8 mouse cellular contexts compared by ENCODE assay signal in genomic region chr2:72476486-72477211, GRCm38 (mm10). TPM values are rescaled to one million over a fixed set of nuclear protein-coding genes. Genes with fewer than 3 reads are reported as not detected.
DNase-seq lines count a peak whose midpoint lies in the region; ATAC-seq and TF ChIP-seq lines count a peak whose summit lies in the region.

No protein-coding gene starts in this region.

- no peak for TF ChIP-seq POLR2A in cortical plate, adult 2 months (IDR thresholded peaks at IDR 0.05; ENCODE audit: extremely low read depth, insufficient read depth, low read length)

- ATAC-seq in heart, embryonic 13.5 days (ENCODE audit: extremely low read depth, insufficient number of reproducible peaks, low FRiP score, low TSS enrichment), result peak; percentile 49; the same call in 1 of the 2 replicates
- ATAC-seq in midbrain, embryonic 13.5 days, result peak; percentile 80
- ATAC-seq in stomach, embryonic 14.5 days (ENCODE audit: insufficient number of reproducible peaks, insufficient read depth, low FRiP score, low read depth), result peak; percentile 50; the same call in 1 of the 2 replicates

- H3K4me1 ChIP-seq in ES-E14 (ENCODE audit: control insufficient read depth in 2 of 2, insufficient read depth in 2 of 2, low read length in 2 of 2, poor library complexity in 1 of 2), result peaks cover 9 to 16% of the 10 kb centered on the region in 2 experiments
- no peaks in the 10 kb centered on the region for H3K4me1 ChIP-seq in cortical plate, adult 2 months (ENCODE audit: control insufficient read depth, insufficient read depth, low read length)
- H3K4me1 ChIP-seq in heart, embryonic 13.5 days, result peaks cover 58% of the 10 kb centered on the region
- peaks cover 41% of the 10 kb centered on the region for H3K4me1 ChIP-seq in limb, embryonic 10.5 days
- H3K4me1 ChIP-seq in midbrain, embryonic 13.5 days (replicated peaks), result peaks cover 37% of the 10 kb centered on the region
- H3K4me1 ChIP-seq in stomach, embryonic 14.5 days (ENCODE audit: control insufficient read depth, insufficient read depth, low read length), result peaks cover 27% of the 10 kb centered on the region

- under 1% methylated on average over 53 of the region's 53 CpGs for WGBS in heart, embryonic 13.5 days
- under 1% methylated on average over 53 of the region's 53 CpGs for WGBS in limb, embryonic 10.5 days
- under 1% methylated on average over 53 of the region's 53 CpGs for WGBS in midbrain, embryonic 13.5 days
- under 1% methylated on average over 53 of the region's 53 CpGs for WGBS in stomach, embryonic 14.5 days

- H3K4me2 ChIP-seq in heart, embryonic 13.5 days, result peak overlapping the region; percentile 91
- peak overlapping the region; percentile 79 for H3K4me2 ChIP-seq in midbrain, embryonic 13.5 days (replicated peaks)
- H3K4me2 ChIP-seq in stomach, embryonic 14.5 days (replicated peaks; ENCODE audit: low read depth, low read length), result peak overlapping the region; percentile 89

- H3K27ac ChIP-seq in ES-E14 (ENCODE audit: insufficient read depth, low read depth, low read length, poor library complexity, severe bottlenecking), result peak overlapping the region; percentile 86
- no peak overlapping the region for H3K27ac ChIP-seq in cortical plate, adult 2 months (ENCODE audit: insufficient read depth, low read length)
- H3K27ac ChIP-seq in heart, embryonic 13.5 days (replicated peaks), result peak overlapping the region; percentile 85
- H3K27ac ChIP-seq in limb, embryonic 10.5 days, result peak overlapping the region; percentile 97
- peak overlapping the region; percentile 53 for H3K27ac ChIP-seq in midbrain, embryonic 13.5 days
- peak overlapping the region; percentile 95 for H3K27ac ChIP-seq in stomach, embryonic 14.5 days (ENCODE audit: low read length)

- no peaks in the 10 kb centered on the region for H3K27me3 ChIP-seq in heart, embryonic 13.5 days (replicated peaks)
- H3K27me3 ChIP-seq in limb, embryonic 10.5 days (ENCODE audit: low read depth, poor library complexity, severe bottlenecking), result no peaks in the 10 kb centered on the region
- H3K27me3 ChIP-seq in midbrain, embryonic 13.5 days, result peaks cover 22% of the 10 kb centered on the region
- no peaks in the 10 kb centered on the region for H3K27me3 ChIP-seq in stomach, embryonic 14.5 days (ENCODE audit: control insufficient read depth, insufficient read depth, low read length)

- peak overlapping the region; percentile 55 to 90 for H3K4me3 ChIP-seq in ES-E14 (ENCODE audit: insufficient read depth in 1 of 2, low read depth in 1 of 2, low read length in 2 of 2, poor library complexity in 1 of 2, severe bottlenecking in 1 of 2)
- peak overlapping the region; percentile 58 for H3K4me3 ChIP-seq in cortical plate, adult 2 months (ENCODE audit: insufficient read depth, low read length)
- peak overlapping the region; percentile 92 for H3K4me3 ChIP-seq in heart, embryonic 13.5 days
- peak overlapping the region; percentile 92 for H3K4me3 ChIP-seq in limb, embryonic 10.5 days
- peak overlapping the region; percentile 85 for H3K4me3 ChIP-seq in midbrain, embryonic 13.5 days (replicated peaks)
- peak overlapping the region; percentile 63 for H3K4me3 ChIP-seq in stomach, embryonic 14.5 days (ENCODE audit: low read depth, low read length)

- H3K9me3 ChIP-seq in ES-E14 (ENCODE audit: control insufficient read depth, insufficient read depth, low read depth, low read length), result no peaks in the 10 kb centered on the region
- H3K9me3 ChIP-seq in heart, embryonic 13.5 days, result no peaks in the 10 kb centered on the region
- no peaks in the 10 kb centered on the region for H3K9me3 ChIP-seq in limb, embryonic 10.5 days (replicated peaks)
- H3K9me3 ChIP-seq in midbrain, embryonic 13.5 days, result no peaks in the 10 kb centered on the region
- H3K9me3 ChIP-seq in stomach, embryonic 14.5 days (ENCODE audit: control insufficient read depth, low read depth, low read length), result no peaks in the 10 kb centered on the region

- peaks cover 20% of the 10 kb centered on the region for H3K36me3 ChIP-seq in ES-E14 (ENCODE audit: control insufficient read depth, insufficient read depth, low read length, poor library complexity, severe bottlenecking)
- peaks cover 22% of the 10 kb centered on the region for H3K36me3 ChIP-seq in heart, embryonic 13.5 days
- H3K36me3 ChIP-seq in limb, embryonic 10.5 days, result peaks cover 39% of the 10 kb centered on the region
- 0 out of 2 replicates have a peak, but pooled peaks cover 3% of the 10 kb centered on the region for H3K36me3 ChIP-seq in midbrain, embryonic 13.5 days
- peaks cover 20% of the 10 kb centered on the region for H3K36me3 ChIP-seq in stomach, embryonic 14.5 days (ENCODE audit: control insufficient read depth, insufficient read depth, low read length)

- no peak for TF ChIP-seq CTCF in cortical plate, adult 2 months (IDR thresholded peaks at IDR 0.05; ENCODE audit: extremely low read depth, insufficient read depth, low read length)

- H3K9ac ChIP-seq in ES-E14 (ENCODE audit: insufficient read depth, low read depth, low read length, poor library complexity, severe bottlenecking), result peak overlapping the region; percentile 94
- peak overlapping the region; percentile 93 for H3K9ac ChIP-seq in heart, embryonic 13.5 days
- H3K9ac ChIP-seq in midbrain, embryonic 13.5 days (replicated peaks), result peak overlapping the region; percentile 76
- peak overlapping the region; percentile 90 for H3K9ac ChIP-seq in stomach, embryonic 14.5 days (replicated peaks; ENCODE audit: low read depth, low read length)

- in situ Hi-C loops in ES-E14 (cut with MboI; ENCODE audit: low sequenced_read_pairs in 2 of 2, unreplicated experiment in 2 of 2), result no loop called here

- peak; percentile 36 to 39 for DNase-seq in B cell, adult 2 months
- DNase-seq in ES-E14 (ENCODE audit: low read depth, low spot score), result peak; percentile 33
- DNase-seq in limb, embryonic 10.5 days (ENCODE audit: low spot score), result peak; percentile 80
- DNase-seq in frontal cortex, postnatal 25 days (ENCODE audit: low spot score in 2 of 2), result no peak

TF ChIP-seq in ES-E14, 5 proteins besides CTCF, POLR2A, EP300 and RAD21:
- TF ChIP-seq CHD2 (IDR thresholded peaks at IDR 0.05; ENCODE audit: low read depth, low read length) (0 out of 2 replicates have a peak, but pooled peaks have one; percentile 3), HCFC1 (IDR thresholded peaks at IDR 0.05; ENCODE audit: borderline replicate concordance, insufficient read depth, low read length) (peak; percentile 22; the same call in 1 of the 2 replicates), ZNF384 (IDR thresholded peaks at IDR 0.05; ENCODE audit: low read depth, low read length) (no peak), MAFK (IDR thresholded peaks at IDR 0.05; ENCODE audit: insufficient read depth, low read depth, low read length) (no peak)
TF ChIP-seq in ES-E14: peak in this region for 2.

RNA-seq across cellular contexts. Expression of gene Cdca7, which starts 0.7 kb away (rescaled TPM):
- total RNA-seq in ES-E14 (2012; rRNA removed), result 94.1 and 107 TPM in 2 replicates
- 5.9 and 6.1 TPM in 2 replicates for polyA plus RNA-seq in cortical plate, adult 2 months (2012; rRNA removed)
- 46.8 and 49.0 TPM in 2 replicates for polyA plus RNA-seq in heart, embryonic 13.5 days (2015; fragmentation: Nextera tagmentation; extraction: Ambion mirVana)
- polyA plus RNA-seq in limb, embryonic 10.5 days (2016; fragmentation: Nextera tagmentation; extraction: Ambion mirVana), result 290 and 298 TPM in 2 replicates
- 55.0 and 64.8 TPM in 2 replicates for polyA plus RNA-seq in midbrain, embryonic 13.5 days (2015; fragmentation: Nextera tagmentation; extraction: Ambion mirVana)
- polyA plus RNA-seq in stomach, embryonic 14.5 days (2014; fragmentation: Nextera tagmentation; extraction: Ambion mirVana), result 151 and 157 TPM in 2 replicates

Comparison
In these comparisons a context has a peak if more than half of its experiments do, and no peak if none do; other contexts are left out.
1. DNase-seq: peak in B cell, adult 2 months (2 of 2), ES-E14 (single experiment) and limb, embryonic 10.5 days (single experiment); none in frontal cortex, postnatal 25 days (0 of 2).
2. Peak in every context shown above with its lines, with median percentiles within 50 percentile points of each other: H3K4me3 ChIP-seq, H3K9ac ChIP-seq, ATAC-seq and H3K4me2 ChIP-seq.